Mouse (Mus musculus) adrenal gland, adult 2 months (tissue): ENCODE data around the gene Zyx. TPM values are rescaled to one million over a fixed set of nuclear protein-coding genes. Genes with fewer than 3 reads are reported as not detected.

ENCODE experiments used
- DNase-seq: peaks from one replicate; pipeline ENCODE4 v3.0.0; 2021
- polyA plus RNA-seq: library from polyadenylated mRNA; depleted of rRNA; stranded (reverse); fragments of >200 nt; gene quantifications from 2 replicates; pipeline ENCODE4 v1.2.3, GENCODE M21; 2012
- total RNA-seq, 2 experiments: library from RNA; stranded (reverse); gene quantifications; 2 replicates each; pipeline ENCODE4 v1.2.3; 2021

The Zyx gene
- total and polyA plus RNA-seq, 3 experiments, result 96.9 to 192 (median 121) TPM

DNA sequence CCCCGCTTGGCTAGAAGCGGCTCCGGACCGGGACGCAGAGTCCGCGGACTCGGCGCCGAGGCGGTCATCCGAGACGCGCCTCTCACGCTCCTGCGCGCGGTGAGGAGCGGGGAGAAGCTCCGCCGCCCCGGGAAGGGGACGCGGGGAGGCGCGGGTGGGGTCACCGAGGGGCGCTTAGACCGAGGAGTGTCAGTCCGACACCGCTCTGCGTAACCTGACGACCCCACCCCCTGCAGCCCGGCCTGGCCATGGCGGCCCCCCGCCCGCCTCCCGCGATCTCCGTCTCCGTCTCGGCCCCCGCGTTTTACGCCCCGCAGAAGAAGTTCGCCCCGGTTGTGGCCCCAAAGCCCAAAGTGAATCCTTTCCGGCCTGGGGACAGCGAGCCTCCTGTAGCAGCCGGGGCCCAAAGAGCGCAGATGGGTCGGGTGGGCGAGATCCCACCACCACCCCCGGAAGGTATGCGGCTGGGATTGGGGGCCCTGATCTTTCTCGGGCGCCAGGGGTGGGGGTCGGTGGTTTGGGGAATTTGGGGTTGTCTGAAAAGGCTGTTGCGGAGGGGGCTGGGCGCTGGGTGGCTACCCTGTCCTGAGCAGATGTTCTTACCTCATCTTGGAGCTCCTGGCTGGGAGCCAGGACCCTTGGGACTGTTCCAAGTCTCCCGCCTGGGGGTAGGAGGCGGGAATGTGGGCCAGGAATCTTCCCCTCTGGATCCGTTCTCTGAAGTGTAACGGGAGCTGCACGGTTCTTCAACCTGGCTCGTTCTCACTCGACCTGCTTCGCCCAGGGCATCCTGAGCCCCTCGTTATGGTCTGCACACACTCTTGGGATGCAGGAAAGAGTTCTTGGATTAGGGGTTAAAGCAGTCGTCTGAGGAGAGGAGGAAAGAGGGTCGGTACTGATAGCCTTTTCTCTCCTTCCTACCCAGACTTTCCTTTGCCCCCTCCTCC is 864 bp downstream of the Zyx start:
- peak; percentile 87 for DNase-seq

DNA sequence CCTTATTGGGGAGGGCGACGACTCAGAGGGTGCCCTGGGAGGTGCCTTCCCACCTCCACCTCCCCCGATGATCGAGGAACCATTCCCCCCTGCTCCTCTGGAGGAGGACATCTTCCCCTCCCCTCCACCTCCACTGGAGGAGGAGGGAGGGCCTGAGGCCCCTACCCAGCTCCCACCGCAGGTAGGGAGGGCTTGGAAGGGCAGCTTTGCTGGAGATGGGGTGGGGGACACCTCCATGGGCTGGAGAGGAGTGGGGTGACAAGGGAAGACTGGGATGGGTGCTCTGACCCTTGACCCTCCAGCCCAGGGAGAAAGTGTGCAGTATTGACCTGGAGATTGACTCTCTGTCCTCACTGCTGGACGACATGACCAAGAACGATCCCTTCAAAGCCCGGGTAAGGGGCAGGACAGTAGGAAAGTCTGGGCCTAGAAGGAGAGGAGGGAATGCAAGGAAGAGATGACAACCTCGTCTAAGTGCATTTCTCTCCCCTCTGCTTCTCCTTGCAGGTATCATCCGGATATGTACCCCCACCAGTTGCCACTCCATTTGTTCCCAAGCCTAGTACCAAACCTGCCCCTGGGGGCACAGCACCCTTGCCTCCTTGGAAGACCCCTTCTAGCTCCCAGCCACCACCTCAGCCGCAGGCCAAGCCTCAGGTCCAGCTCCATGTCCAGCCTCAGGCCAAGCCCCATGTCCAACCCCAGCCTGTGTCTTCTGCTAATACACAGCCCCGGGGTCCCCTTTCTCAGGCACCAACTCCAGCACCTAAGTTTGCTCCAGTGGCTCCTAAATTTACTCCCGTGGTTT is 1.7 kb downstream of the Zyx start:
- DNase-seq, result no peak

DNA sequence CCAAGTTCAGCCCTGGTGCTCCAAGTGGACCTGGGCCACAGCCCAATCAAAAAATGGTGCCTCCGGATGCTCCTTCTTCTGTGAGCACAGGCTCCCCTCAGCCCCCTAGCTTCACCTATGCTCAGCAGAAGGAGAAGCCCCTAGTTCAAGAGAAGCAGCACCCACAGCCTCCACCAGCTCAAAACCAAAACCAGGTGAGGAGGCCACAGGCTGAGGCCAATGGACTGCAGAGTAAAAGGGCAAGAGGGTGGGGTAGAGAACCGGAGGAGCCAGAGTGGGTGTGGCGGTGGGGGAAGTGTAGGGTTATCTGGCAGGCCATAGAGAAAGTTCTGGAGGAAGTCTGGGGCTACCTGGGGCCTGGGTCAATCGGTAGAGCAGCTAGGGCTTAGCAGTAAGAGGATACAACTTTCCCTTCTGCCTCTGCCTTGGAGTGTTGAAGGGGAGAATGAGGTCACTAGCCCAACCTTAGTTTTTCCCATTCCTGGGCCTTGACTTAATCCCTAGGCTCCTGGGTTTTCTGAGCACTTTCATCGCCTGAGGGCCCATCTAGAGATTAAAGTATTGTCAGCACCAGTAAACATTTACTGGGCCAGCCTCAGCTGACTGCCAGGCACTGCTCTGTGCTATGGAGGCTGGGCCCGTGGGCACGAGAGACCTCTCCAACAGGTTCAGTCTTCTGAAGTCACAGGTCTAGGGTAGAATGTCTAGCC is 2.5 kb downstream of the Zyx start:
- DNase-seq, result no peak

DNA sequence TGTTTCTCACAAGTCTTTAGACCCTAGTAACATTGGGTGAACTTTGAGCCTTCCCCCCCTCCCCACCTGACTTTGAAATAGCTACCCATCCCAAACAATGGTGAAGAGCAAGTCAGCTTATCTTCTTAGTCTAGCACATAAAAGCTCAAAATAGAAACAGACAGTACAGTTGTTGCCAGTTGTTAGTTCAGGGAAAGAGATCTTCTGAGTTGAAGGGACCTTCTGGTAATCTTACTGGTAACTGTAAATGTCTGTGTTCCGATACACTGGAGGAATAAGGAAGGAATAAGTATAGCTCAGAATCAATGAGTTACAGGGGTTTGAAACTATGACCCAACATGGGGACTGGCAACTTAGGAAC is 3.0 kb downstream of the Zyx start:
- no peak for DNase-seq

DNA sequence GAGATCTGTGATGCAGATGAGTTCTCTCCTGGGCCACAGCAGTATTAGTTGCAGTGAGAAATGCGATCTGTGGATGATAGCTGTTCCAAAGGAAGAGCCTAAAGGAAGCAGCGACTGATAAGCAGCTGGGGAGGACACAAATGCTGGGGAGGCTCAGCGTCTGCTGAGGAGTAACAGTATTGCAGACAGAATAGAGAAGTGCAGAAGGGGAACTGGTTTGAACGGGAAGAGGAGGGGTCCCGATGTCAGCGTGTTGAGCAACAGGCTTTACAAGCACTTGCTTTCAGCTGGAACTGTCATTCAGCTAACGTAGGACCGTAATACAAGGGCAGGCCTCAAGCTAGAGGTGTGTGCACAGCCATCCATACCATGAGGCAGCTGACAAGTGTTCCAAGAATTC is 3.8 kb downstream of the Zyx start:
- no peak for DNase-seq

DNA sequence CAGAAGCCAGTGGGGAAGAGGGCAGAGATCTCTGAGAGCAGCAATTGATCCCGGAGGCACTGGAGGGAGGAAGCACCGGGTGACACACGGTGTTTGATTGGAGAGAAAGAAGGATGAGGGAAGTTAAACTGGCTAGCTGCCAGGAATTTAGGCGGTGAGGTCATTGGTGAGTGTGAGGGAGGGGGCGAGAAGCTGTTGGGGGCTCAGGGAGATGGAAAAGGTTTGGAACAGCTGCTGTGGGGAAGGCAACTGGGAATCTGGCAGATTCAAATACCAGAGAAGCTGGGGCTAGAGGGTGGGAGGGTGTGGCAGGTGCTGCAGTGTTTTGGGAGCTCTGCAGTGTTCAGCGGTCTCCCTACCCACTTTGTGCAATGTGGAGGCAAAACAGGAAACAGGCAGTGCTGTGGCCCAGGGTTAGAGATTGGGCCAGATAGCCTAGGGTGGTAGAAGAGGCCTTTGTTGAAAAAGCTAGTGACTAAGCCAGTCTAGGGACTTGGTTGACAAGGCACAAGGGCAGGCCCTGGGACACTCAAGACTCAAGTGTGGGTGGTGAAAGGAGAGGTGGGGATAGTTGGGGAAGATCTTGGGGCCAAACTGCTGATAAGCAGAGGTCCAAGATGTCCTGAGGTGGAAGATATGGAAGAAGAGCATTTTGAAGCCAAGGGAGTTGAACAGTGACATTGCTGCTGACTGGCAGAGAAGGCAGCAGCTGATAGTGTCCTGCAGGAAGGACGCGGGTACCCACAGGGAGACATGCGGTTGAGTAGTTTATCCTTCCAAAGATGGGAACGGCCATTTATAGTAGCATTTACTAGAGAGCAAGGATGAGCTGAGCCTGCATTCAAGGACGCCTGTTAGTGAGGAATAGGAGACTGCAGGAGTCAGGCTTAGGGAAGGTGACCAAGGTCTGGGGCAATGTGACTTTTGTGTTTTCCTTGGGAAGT is 4.9 kb downstream of the Zyx start:
- peak; percentile 40 for DNase-seq

DNA sequence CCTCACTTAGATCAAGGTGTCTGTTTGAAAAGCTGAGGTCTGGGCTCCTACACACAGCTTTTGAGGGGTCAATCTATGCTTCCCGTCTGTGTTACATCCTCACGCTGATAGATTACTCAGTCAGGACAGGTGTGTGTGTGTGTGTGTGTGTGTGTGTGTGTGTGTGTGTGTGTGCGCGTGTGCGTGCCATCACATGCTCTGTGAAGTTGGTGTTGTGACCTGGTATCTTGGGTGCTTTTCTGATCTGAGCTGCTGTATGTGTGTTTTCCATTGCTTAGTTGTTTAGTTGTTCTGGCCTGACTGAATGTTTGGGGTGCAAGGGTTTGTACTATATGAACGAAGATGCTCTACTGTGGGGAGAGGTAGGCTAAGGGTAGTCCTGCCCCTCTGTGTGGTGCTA is 5.9 kb downstream of the Zyx start:
- DNase-seq, result no peak

DNA sequence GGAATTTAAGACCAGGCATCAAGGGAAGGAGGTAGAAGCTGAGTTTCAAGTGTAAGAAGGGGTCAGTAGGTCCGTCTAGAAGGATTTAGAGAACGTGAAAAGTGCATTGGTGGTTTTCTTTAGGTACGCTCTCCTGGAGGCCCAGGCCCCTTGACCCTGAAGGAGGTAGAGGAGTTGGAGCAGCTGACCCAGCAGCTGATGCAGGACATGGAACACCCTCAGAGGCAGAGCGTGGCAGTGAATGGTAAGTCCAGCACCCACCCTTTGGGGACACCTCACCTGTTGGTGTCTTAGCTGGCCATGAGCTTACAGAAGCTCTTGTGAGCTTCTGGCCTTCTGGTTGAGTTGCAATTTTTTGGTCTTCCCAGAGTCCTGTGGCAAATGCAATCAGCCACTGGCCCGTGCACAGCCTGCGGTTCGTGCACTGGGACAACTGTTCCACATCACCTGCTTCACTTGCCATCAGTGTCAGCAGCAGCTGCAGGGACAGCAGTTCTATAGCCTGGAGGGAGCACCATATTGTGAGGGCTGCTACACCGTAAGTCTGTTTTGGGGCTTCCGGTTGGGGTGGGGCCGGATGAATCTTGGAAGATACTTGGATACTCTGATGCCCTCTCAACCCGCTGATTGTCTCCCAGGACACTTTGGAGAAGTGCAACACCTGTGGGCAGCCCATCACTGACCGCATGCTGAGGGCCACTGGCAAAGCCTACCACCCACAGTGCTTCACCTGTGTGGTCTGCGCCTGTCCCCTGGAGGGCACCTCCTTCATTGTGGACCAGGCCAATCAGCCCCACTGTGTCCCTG is 6.6 kb downstream of the Zyx start:
- no peak for DNase-seq

DNA sequence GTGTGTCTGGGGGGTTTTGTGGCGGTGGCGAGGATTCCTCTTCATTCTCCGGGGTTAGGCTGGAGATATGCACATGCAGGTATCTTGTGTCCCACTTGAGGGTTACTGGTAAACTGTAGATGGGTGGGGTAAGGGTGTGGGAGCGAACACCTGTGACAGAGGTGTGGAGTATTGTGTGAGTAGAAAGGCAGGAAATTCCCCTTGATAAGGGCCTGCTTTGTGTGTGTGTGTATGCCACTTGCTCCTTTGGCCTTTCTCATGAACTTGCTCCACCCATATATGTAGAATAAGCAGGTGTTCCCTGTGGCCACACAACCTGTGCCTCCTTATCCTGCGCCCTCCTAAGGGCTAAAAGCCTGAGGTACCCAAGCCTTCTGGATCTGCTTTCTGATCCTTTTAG is 7.5 kb downstream of the Zyx start:
- DNase-seq, result no peak

DNA sequence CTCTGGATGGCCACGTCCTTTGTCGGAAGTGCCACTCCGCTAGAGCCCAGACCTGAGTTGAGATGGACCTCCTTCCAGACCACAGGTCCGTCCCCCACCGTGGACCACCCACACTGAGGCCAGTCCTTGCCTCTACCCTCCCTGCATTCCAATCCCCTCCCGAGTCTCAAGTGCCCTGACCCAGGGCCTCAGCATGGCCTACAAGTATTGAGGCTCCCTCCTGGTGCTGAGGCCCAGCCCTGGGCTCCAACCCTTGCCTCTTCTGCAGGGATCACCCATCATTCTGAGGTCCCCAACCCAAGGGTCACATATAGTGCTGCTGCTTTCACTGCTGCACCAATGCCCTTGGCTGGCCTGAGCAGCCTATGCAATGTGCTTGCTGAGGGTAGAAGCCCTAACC is 8.5 kb downstream of the Zyx start:
- DNase-seq, result no peak

DNA sequence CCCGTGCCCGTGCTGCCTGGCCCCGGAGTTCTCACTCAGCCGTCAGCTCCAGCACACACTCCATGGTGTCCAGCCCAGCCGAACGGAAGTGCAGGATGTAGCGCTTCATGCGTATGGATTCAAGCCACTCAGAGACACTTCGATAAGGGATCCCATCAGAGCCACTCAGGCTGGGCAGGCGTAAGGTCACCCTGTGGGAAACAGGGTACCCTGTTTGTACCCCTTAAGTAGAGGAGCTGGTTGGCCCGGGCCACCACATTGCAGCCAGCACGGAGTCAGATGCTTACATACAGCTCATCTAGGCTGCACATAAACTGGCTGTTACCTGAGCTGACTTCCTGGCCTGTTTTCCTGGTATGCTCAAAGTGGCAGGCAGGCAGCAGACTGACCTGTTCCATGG is 9.5 kb downstream of the Zyx start:
- DNase-seq, result no peak

DNA sequence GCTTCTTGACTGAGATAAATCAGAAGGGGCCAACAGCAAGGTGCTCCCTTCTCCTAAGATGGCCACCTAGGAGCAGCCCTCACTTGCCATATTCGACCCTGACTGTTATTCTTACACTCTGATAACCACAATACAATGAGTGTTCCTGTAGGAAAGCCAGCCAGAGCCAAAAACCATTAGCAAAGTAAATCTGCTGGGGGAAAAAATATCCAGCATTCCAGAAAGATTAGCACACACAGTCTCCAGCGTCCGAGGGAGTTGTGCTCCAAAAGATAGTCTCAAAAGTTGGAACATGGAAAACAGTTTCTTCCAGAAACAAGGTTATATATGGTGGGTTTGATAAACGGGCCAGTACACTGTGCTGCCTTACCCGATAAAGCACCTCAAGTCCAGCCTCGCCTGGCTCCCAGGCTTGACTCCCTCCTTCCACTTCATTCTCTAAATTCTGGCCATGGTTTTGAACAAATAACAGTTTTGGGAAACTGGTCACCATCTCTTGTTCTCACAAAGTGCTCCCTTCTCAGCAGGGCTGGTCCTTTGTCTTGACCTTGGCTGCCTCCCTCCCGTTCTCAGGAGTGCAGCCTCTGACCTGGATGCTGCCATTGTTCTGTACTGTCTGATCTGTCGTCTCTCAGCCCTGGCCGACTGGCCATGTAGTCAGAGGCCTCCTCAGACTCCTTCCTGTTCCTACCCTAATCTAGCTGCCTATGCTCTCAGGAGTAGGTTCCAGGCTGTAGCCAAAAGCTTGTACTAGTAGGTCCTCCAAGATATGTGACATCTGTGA is 10.1 kb downstream of the Zyx start:
- DNase-seq, result no peak

DNA sequence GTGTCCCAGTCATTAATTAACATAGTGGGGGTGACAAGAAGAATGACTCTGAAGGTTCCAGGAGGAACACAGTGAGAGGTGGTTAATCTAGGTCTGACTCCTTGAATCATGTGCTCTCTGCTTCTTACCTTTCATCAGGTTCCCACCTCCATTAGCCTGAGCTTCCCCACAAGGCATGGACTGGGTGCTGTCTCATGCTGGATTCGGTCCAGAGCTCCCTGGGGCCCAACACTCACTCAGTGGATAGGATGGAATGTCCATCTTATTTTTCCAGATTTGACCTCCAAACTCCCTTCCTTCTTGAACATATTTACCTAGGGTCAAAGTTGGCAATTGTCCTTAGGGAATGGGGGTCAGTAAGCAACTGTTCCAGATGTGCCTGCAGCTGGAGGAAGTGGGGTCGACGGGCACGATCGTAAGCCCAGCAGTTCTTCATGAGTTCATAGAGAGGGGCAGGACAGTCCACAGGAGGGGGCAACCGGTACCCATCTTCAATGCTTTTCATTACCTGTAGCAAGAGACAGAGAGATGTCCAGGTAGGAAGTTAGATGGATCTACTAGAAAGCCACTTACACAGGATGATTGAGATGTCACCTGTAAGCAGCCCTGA is 10.9 kb downstream of the Zyx start:
- DNase-seq, result no peak

DNA sequence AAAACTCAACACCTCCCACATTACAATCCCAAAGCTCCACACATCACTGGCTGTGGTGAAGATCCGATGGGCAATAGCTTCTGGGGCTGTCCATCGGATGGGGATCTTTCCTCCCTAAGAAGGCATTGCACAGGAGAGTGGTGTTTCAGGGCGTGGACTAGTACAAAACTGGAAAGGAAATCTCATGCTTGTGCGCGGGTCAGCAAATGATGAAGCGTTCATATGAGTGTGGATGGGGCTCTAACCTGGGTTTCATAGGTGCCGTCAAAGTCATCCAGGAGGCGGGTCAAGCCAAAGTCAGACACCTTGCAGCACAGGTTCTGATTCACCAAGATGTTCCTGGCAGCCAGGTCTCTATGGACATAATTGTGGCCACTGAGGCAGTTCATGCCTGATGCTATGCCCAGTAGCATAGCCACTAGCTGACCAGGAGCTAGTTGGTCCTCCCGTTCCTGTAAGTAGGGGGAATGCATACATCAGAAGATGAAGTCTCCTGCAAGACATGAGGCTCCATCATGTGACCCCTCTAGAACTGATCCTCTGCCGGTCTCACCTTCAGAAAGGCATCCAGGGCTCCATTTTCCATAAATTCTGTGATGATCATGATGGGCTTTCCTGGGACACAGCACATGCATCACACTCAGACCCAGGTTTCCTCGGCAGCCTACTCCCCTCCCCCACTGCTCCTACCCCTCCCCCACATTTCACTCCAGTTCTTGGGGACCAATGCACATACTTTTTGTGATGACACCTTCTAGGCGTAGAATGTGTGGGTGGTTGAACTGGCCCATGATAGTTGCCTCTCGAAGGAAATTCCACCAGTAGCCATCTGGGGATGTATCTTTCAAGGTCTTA is 11.8 kb downstream of the Zyx start:
- no peak for DNase-seq

DNA sequence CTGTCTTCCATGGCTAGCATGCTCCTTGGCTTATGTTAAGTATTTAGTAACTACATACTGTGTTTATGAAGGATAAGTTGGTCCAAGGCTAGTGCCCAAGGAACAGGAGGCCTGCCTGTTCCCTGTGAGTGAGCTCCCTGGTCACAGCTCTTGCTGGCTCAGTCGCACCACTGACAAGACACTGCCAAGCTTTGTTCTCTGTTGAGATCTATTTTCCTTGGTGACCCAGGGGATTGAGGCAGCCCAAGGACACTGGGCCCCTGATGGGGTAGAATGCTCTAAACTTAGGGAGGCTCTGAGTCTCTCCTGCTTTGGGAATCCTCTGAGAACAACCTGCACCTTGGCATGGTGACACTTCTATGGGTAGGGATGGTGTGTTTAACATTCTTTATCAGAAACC is 12.6 kb downstream of the Zyx start:
- DNase-seq, result no peak

DNA sequence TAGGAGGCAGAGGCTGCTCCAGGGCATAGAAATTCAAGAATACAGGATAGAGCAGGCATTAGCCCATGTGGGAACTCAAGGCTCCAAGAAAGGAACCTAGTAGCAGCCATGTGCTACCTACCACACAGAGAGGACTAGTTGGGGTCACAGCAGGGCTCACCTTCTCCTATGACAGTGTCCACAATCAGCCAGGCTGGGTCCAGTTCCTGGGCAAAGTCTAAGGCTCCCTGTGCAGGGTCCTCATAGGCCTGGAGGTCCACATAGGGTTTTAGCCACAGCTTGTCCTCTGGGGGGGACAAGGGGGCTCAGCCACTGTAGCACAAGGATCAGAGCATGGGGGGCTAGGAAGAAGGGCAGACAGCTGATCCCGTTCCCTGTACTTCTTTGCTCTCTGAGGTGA is 13.1 kb downstream of the Zyx start:
- DNase-seq, result no peak

DNA sequence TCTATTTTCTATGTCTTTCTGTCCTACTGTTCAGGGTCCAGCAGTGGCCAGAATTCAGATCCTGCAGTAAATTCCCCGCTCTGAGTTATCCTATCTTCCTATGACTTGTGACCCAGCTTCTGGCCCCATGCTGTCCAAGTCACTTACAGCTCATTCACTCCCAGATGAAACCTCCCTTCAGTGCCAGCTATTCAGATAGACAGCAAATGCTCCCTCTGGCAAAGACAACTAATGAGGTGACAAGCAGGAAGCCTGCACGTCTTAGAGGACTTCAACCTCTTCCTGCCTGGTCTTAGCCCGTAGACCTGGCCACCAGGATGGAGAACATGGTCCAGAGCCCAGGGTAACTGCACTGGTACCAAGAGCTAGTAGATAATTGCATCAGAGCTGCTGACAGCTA is 13.5 kb downstream of the Zyx start:
- DNase-seq, result no peak

DNA sequence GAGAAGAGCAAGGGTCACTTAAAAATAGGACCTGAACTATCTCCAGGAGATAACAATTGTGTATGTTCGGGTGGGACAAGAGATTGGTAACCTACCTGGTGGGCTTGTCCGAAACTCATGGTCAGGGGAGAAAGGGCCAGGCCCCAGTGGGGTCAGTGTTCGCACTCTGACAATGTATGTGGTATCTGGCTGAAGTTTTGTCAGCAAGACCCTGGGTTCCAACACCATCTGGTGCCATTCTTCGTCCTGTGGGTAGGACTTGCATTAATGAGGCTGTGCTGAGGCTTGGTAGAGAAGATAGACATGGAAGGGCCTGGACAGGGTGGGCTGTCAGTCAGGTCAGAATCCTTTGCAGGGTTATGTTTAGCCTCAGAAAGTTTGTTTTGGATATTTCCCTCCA is 14.6 kb downstream of the Zyx start:
- DNase-seq, result no peak
